Mouse (Mus musculus) bone marrow macrophage, adult 2 months (primary cell): Measurements from ENCODE around the gene Hsd17b14.

Source experiments
- CTCF ChIP-seq: IDR thresholded peaks from 2 replicates; pipeline ENCODE4 v1.5.1; 2012; ENCODE audit warnings: low read depth, mild to moderate bottlenecking, low read length, moderate library complexity
- POLR2A ChIP-seq: IDR thresholded peaks from 2 replicates; pipeline ENCODE4 v1.6.1; 2012; ENCODE audit warnings: mild to moderate bottlenecking, low read depth, low read length, borderline replicate concordance

DNA sequence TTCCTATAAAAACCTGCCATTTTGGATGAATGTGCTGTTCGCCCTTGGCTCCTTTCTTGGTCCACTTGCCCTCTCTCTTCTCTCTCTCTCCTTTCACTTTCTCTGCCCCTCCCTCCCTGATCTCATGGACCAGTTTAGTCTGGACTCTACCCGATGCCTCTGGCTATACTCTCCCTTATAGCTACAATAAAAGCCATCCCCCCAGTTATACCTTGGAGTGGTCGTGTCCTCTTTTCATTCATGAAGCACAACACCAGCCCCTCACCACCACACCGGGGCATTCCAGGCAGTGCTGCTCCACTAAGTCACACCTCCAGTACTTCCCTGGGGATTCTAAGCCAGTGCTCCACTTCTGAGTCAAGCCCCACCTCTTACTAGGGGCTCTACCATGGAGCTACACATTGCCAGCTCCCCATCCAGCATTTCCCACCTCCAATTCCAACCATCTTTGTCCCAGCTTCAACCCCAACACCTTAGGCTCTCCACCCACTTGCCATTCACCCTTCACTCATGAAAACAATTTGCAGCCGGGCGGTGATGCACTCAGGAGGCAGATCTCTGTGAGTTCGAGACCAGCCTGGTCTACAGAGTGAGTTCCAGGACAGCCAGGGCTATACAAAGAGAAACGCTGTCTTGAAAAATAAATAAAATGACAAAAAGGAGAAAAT is 12.6 kb downstream of the Hsd17b14 start:
- TF ChIP-seq CTCF (no peak), POLR2A (no peak)
